Mouse (Mus musculus): ENCODE data around the gene Arl16. TPM values are rescaled to one million over a fixed set of nuclear protein-coding genes. Genes with fewer than 3 reads are reported as not detected.
A peak's percentile ranks its signal among the peaks of the same experiment; 100 is the strongest.

Arl16 gene
- polyA plus RNA-seq, 1 experiment from 2014 or later, result 57.1 TPM

GRCm38 (mm10) chr11:120490291-120491046 lies 23.1 kb upstream of the Arl16 start:
- Histone ChIP-seq H3K4me1 (peaks cover 39% of the 10 kb centered on the region), H3K4me3 (no peak overlapping the region)
- 33% methylated on average over 4 of the region's 4 CpGs for WGBS

DNA sequence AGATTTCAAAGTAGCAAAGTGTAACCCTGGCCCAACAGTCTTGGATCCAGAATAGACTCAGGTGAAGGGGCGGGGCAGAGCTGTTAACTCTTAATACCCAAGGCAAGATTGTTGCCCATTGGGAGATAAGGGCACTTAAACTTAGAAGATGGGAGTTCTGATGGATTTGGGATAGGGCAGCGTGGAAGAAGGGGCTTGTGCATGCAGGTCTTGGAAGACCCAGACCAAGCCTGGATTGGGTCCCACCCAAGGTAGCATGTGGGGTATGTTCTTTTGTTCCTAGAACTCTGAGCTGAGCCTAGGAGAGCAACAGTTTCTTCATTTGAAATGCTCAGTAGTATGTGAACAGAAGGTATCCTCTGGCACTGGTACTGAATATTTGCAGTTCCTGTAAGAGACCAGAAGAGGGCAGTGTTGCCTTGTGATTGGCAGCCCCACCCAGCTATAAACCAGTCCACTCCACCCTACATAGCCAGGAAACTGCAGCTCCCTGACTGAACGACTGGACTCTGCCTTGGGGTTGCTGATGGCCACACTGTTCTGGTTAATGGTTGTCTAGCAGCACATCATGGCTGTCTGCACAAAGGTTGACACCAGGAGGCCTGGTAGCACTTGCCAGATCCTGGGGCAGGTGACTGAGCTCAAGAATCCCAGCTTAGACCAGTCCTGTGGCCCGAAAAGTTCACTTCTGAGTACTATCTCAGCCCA lies 21.8 kb upstream of the Arl16 start:
- peaks cover 29% of the 10 kb centered on the region for H3K36me3 ChIP-seq
- H3K4me3 ChIP-seq, result no peak overlapping the region
- no peaks in the 10 kb centered on the region for H3K9me3 ChIP-seq (replicated peaks)
- 63% methylated on average over 4 of the region's 4 CpGs for WGBS
- no peak overlapping the region for H3K27ac ChIP-seq
- H3K9ac ChIP-seq, result no peak overlapping the region
- peaks cover 44% of the 10 kb centered on the region for H3K4me1 ChIP-seq
- no peaks in the 10 kb centered on the region for H3K27me3 ChIP-seq
- H3K4me2 ChIP-seq (replicated peaks), result no peak overlapping the region
- no peak for ATAC-seq (ENCODE audit: low FRiP score)

More at GRCm38 (mm10) chr11:120490291-120491046, 23.1 kb upstream of the Arl16 start:
- H3K27ac ChIP-seq, result 0 out of 2 replicates have a peak overlapping the region, but pooled peaks have one; percentile 81
- peak overlapping the region; percentile 86 for H3K4me2 ChIP-seq (replicated peaks)
- H3K9ac ChIP-seq, result no peak overlapping the region
- no peaks in the 10 kb centered on the region for H3K27me3 ChIP-seq
- no peaks in the 10 kb centered on the region for H3K9me3 ChIP-seq (replicated peaks)
- H3K36me3 ChIP-seq, result peaks cover 42% of the 10 kb centered on the region
- no peak for ATAC-seq (ENCODE audit: low FRiP score)

DNA sequence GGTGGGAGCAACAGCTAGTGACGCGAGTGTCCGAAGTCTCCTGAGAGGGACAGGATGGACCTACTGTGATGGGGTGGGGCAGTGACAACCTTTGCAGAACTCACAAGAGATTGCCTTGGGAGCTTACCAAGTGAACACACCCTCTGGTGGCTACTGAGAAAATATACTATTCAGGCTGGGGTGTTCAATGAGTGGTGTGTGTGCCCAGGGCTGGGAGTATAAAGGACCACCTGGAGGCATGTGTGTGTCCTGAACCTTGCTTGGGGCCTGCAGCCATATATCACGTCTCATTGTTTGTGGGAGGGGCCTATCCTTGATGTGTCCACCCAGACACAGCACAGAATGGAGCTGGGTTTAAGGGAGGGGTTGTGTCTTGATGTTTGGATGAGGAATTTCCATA lies 21.1 kb upstream of the Arl16 start:
- H3K36me3 ChIP-seq, result peaks cover 33% of the 10 kb centered on the region
- H3K27ac ChIP-seq, result no peak overlapping the region
- WGBS, result 81% methylated on average over 4 of the region's 4 CpGs
- no peak overlapping the region for H3K4me2 ChIP-seq (replicated peaks)
- no peak for ATAC-seq (ENCODE audit: low FRiP score)
- H3K4me1 ChIP-seq, result peaks cover 46% of the 10 kb centered on the region
- no peak overlapping the region for H3K4me3 ChIP-seq
- H3K9ac ChIP-seq, result no peak overlapping the region
- H3K9me3 ChIP-seq (replicated peaks), result no peaks in the 10 kb centered on the region
- no peaks in the 10 kb centered on the region for H3K27me3 ChIP-seq

DNA sequence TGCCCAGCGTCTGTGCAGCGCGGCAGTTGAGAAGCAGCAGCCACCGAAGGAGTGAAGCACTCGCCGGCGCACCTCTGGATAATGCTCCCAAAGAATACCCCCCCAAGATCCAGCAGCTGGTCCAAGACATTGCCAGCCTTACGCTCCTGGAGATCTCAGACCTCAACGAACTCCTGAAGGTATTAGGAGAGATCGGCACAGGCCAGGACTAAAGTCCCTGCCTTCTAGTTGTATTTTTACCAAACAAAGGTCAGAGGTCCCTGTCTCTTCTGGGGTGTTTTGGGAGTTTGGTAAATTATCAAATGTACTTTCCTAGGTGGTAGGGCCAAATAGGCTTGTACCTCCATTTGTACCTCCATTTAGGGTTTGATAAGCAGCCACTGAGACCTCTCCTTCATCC lies 17.8 kb upstream of the Arl16 start:
- Histone ChIP-seq H3K4me1 (peaks cover 22% of the 10 kb centered on the region), H3K4me3 (peak overlapping the region; percentile 97), H3K27me3 (no peaks in the 10 kb centered on the region), H3K36me3 (peaks cover 64% of the 10 kb centered on the region), H3K9ac (peak overlapping the region; percentile 92), H3K27ac (no peak overlapping the region), H3K9me3 (replicated peaks) (no peaks in the 10 kb centered on the region), H3K4me2 (replicated peaks) (peak overlapping the region; percentile 93)
- 13% methylated on average over 10 of the region's 10 CpGs for WGBS
- ATAC-seq (ENCODE audit: low FRiP score), result no peak

GRCm38 (mm10) chr11:120484265-120484981 lies 17.0 kb upstream of the Arl16 start, which contains the start of gene Mrpl12:
Mrpl12 (plus strand) TSS chr11:120484613.
- Histone ChIP-seq H3K36me3 (peaks cover 72% of the 10 kb centered on the region), H3K4me1 (peaks cover 19% of the 10 kb centered on the region), H3K4me2 (replicated peaks) (peak within 1 kb of the TSS; percentile 93), H3K9me3 (replicated peaks) (no peaks in the 10 kb centered on the region), H3K27me3 (no peaks in the 10 kb centered on the region), H3K4me3 (peak within 1 kb of the TSS; percentile 97), H3K27ac (peak within 1 kb of the TSS; percentile 89), H3K9ac (peak within 1 kb of the TSS; percentile 92)
- WGBS, result under 1% methylated on average over 60 of the region's 60 CpGs
- peak; percentile 96 for ATAC-seq (ENCODE audit: low FRiP score)

DNA sequence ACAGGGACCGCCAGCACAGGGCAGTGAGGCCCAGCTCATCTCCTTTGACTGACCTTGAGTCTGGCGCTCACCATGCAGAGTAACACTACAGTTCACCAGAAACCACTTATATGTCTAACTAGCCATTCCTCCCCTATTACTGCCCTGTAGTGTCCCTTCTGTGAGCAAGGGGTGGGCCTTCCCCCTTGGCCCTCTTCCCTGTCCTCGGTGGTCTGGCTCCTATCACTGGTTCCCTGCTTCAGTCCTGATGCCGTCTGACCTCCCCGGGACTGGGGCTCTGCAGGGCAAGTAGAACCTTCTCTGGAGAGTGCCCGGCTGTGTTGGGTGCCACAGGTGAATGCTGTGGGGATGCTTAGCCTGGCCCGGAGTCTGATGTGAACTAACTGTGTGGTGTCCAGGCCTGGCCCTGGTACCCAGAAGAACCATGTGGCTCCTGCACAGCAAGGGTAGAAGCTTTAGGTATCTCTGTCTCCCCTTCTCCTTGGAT lies 16.1 kb upstream of the Arl16 start:
- Histone ChIP-seq H3K9me3 (replicated peaks) (no peaks in the 10 kb centered on the region), H3K9ac (peak overlapping the region; percentile 92), H3K4me3 (peak overlapping the region; percentile 97), H3K4me2 (replicated peaks) (peak overlapping the region; percentile 93), H3K4me1 (peaks cover 18% of the 10 kb centered on the region), H3K36me3 (peaks cover 76% of the 10 kb centered on the region), H3K27me3 (no peaks in the 10 kb centered on the region), H3K27ac (peak overlapping the region; percentile 89)
- 93% methylated on average over 7 of the region's 7 CpGs for WGBS
- ATAC-seq (ENCODE audit: low FRiP score), result no peak

GRCm38 (mm10) chr11:120472052-120472451 lies 4.6 kb upstream of the Arl16 start:
- Histone ChIP-seq H3K4me1 (peaks cover 9% of the 10 kb centered on the region), H3K4me3 (no peak overlapping the region), H3K9me3 (replicated peaks) (no peaks in the 10 kb centered on the region), H3K9ac (no peak overlapping the region), H3K36me3 (peaks cover 74% of the 10 kb centered on the region), H3K27me3 (no peaks in the 10 kb centered on the region), H3K4me2 (replicated peaks) (no peak overlapping the region), H3K27ac (no peak overlapping the region)
- WGBS, result 97% methylated on average over 6 of the region's 6 CpGs
- no peak for ATAC-seq (ENCODE audit: low FRiP score)

GRCm38 (mm10) chr11:120467736-120468092 lies 307 bp upstream of the Arl16 start:
- Histone ChIP-seq H3K4me1 (peaks cover 21% of the 10 kb centered on the region), H3K4me3 (peak overlapping the region; percentile 84), H3K27ac (peak overlapping the region; percentile 71; the same call in 1 of the 2 replicates), H3K9ac (peak overlapping the region; percentile 93), H3K4me2 (replicated peaks) (peak overlapping the region; percentile 98), H3K36me3 (peaks cover 56% of the 10 kb centered on the region), H3K9me3 (replicated peaks) (no peaks in the 10 kb centered on the region), H3K27me3 (no peaks in the 10 kb centered on the region)
- WGBS, result 1% methylated on average over 33 of the region's 33 CpGs
- peak; percentile 68 for ATAC-seq (ENCODE audit: low FRiP score)

- no peak overlapping the region for H3K27ac ChIP-seq
- peak overlapping the region; percentile 93; the same call in 1 of the 2 replicates for H3K9ac ChIP-seq
- no peak for ATAC-seq (ENCODE audit: low FRiP score)
- H3K9me3 ChIP-seq (replicated peaks), result no peaks in the 10 kb centered on the region
- H3K4me2 ChIP-seq (replicated peaks), result peak overlapping the region; percentile 98
- 92% methylated on average over 4 of the region's 4 CpGs for WGBS
- 0 out of 2 replicates have a peak overlapping the region, but pooled peaks have one; percentile 84 for H3K4me3 ChIP-seq
- no peaks in the 10 kb centered on the region for H3K27me3 ChIP-seq
- H3K4me1 ChIP-seq, result peaks cover 21% of the 10 kb centered on the region
- H3K36me3 ChIP-seq, result peaks cover 56% of the 10 kb centered on the region
Measured at GRCm38 (mm10) chr11:120465521-120465920, 1.9 kb downstream of the Arl16 start.

GRCm38 (mm10) chr11:120464365-120464764 lies 3.0 kb downstream of the Arl16 start:
- Histone ChIP-seq H3K4me1 (peaks cover 21% of the 10 kb centered on the region), H3K4me3 (no peak overlapping the region), H3K4me2 (replicated peaks) (no peak overlapping the region), H3K9me3 (replicated peaks) (no peaks in the 10 kb centered on the region), H3K9ac (no peak overlapping the region), H3K36me3 (peaks cover 53% of the 10 kb centered on the region), H3K27ac (no peak overlapping the region), H3K27me3 (no peaks in the 10 kb centered on the region)
- no peak for ATAC-seq (ENCODE audit: low FRiP score)
- 91% methylated on average over 5 of the region's 5 CpGs for WGBS

GRCm38 (mm10) chr11:120463536-120463935 lies 3.9 kb downstream of the Arl16 start:
- no peaks in the 10 kb centered on the region for H3K9me3 ChIP-seq (replicated peaks)
- no peak for ATAC-seq (ENCODE audit: low FRiP score)

More at GRCm38 (mm10) chr11:120463536-120463935, 3.9 kb downstream of the Arl16 start:
- Histone ChIP-seq H3K27ac (no peak overlapping the region), H3K4me3 (no peak overlapping the region), H3K4me1 (peaks cover 26% of the 10 kb centered on the region), H3K4me2 (replicated peaks) (no peak overlapping the region), H3K36me3 (peaks cover 54% of the 10 kb centered on the region), H3K27me3 (no peaks in the 10 kb centered on the region), H3K9ac (no peak overlapping the region)
- 94% methylated on average over 2 of the region's 2 CpGs for WGBS

All from hindbrain, embryonic 12.5 days (tissue).